Mouse (Mus musculus): ENCODE measurements around the gene Mrpl30.

Mrpl30 gene

GRCm38 (mm10) chr1:37890025-37890652 is at the start of gene Mrpl30, which contains the start of gene Mitd1:
Gene Mrpl30 (plus strand): TSS chr1:37890477.
Gene Mitd1 (minus strand): TSS chr1:37890411.
- DNase-seq (ENCODE audit: low spot score in 2 of 2): peak; percentile 82 to 86

GRCm38 (mm10) chr1:37846878-37847277 is 43.4 kb upstream of the Mrpl30 start:
- DNase-seq (ENCODE audit: low spot score in 2 of 2): no peak

GRCm38 (mm10) chr1:37850696-37851095 is 39.6 kb upstream of the Mrpl30 start:
- DNase-seq (ENCODE audit: low spot score in 2 of 2): no peak

GRCm38 (mm10) chr1:37864511-37865400 is 25.5 kb upstream of the Mrpl30 start:
- peak; percentile 98 to 99 for DNase-seq (ENCODE audit: low spot score in 2 of 2)

- DNase-seq (ENCODE audit: low spot score in 2 of 2): no peak
Measured at GRCm38 (mm10) chr1:37865401-37866215, 24.7 kb upstream of the Mrpl30 start.

GRCm38 (mm10) chr1:37866286-37866685 is 24.0 kb upstream of the Mrpl30 start, which contains the start of gene Tsga10:
Gene Tsga10 (minus strand): TSS chr1:37866429.
- DNase-seq (ENCODE audit: low spot score in 2 of 2): no peak

GRCm38 (mm10) chr1:37867056-37867455 is 23.2 kb upstream of the Mrpl30 start:
- peak; percentile 47 to 59 for DNase-seq (ENCODE audit: low spot score in 2 of 2)

GRCm38 (mm10) chr1:37867684-37868322 is 22.5 kb upstream of the Mrpl30 start:
- DNase-seq (ENCODE audit: low spot score in 2 of 2): no peak

- no peak for DNase-seq (ENCODE audit: low spot score in 2 of 2)
Measured at GRCm38 (mm10) chr1:37868640-37869039, 21.6 kb upstream of the Mrpl30 start.

GRCm38 (mm10) chr1:37869362-37869761 is 20.9 kb upstream of the Mrpl30 start:
- no peak for DNase-seq (ENCODE audit: low spot score in 2 of 2)

GRCm38 (mm10) chr1:37871704-37872103 is 18.6 kb upstream of the Mrpl30 start, which contains the start of gene Lipt1:
Gene Lipt1 (plus strand): TSS chr1:37871738.
- DNase-seq (ENCODE audit: low spot score in 2 of 2): no peak

- peak; percentile 60 to 76 for DNase-seq (ENCODE audit: low spot score in 2 of 2)
Measured at GRCm38 (mm10) chr1:37872131-37873067, 17.9 kb upstream of the Mrpl30 start.

GRCm38 (mm10) chr1:37873157-37873556 is 17.1 kb upstream of the Mrpl30 start:
- no peak for DNase-seq (ENCODE audit: low spot score in 2 of 2)

- no peak for DNase-seq (ENCODE audit: low spot score in 2 of 2)
Measured at GRCm38 (mm10) chr1:37877736-37878460, 12.4 kb upstream of the Mrpl30 start.

- no peak for DNase-seq (ENCODE audit: low spot score in 2 of 2)
Measured at GRCm38 (mm10) chr1:37883411-37883810, 6.9 kb upstream of the Mrpl30 start.

- DNase-seq (ENCODE audit: low spot score in 2 of 2): peak; percentile 10 to 35
Measured at GRCm38 (mm10) chr1:37884451-37884850, 5.8 kb upstream of the Mrpl30 start.

- no peak for DNase-seq (ENCODE audit: low spot score in 2 of 2)
Measured at GRCm38 (mm10) chr1:37889206-37889605, 1.1 kb upstream of the Mrpl30 start.

GRCm38 (mm10) chr1:37891400-37891799 is 1.1 kb downstream of the Mrpl30 start:
- DNase-seq (ENCODE audit: low spot score in 2 of 2): no peak

GRCm38 (mm10) chr1:37894606-37895005 is 4.3 kb downstream of the Mrpl30 start:
- no peak for DNase-seq (ENCODE audit: low spot score in 2 of 2)

- DNase-seq (ENCODE audit: low spot score in 2 of 2): no peak
Measured at GRCm38 (mm10) chr1:37899816-37900215, 9.5 kb downstream of the Mrpl30 start.
